Mouse (Mus musculus): Measurements from ENCODE around the gene Gm20388.

- no peak for TF ChIP-seq CTCF (IDR thresholded peaks at IDR 0.05; ENCODE audit: low read depth)
- TF ChIP-seq EP300 (IDR thresholded peaks at IDR 0.05; ENCODE audit: low read depth), result no peak
These were observed 4452.7 kb downstream of the Gm20388 start for GRCm38 (mm10) chr8:124363337-124363736.

Data from liver, embryonic 14.5 days (tissue).